Mouse (Mus musculus): Measurements from ENCODE around the gene Purb. TPM values are rescaled to one million over a fixed set of nuclear protein-coding genes. Genes with fewer than 3 reads are reported as not detected.
A peak's percentile ranks its signal among the peaks of the same experiment; 100 is the strongest.

Purb gene
- total and polyA plus RNA-seq, 3 experiments, result 19.3 to 45.2 (median 42.4) TPM

- H3K79me2 ChIP-seq (replicated peaks; ENCODE audit: control insufficient read depth, extremely low read depth, insufficient read depth, poor library complexity, severe bottlenecking), result peaks cover 30% of the 10 kb centered on the region
- H3K9me3 ChIP-seq (replicated peaks; ENCODE audit: low read length), result peaks cover 2% of the 10 kb centered on the region
- peaks cover 25 to 34% of the 10 kb centered on the region in 2 experiments for H3K36me3 ChIP-seq (replicated peaks in 1 of 2; ENCODE audit: control insufficient read depth in 1 of 2, insufficient read depth in 1 of 2, low read length in 1 of 2)
- dilution Hi-C loops (cut with MboI; ENCODE audit: extremely low pct_ligation_motif_present, extremely low pct_unique_long_range_greater_than_20kb, low sequenced_read_pairs), result no loop called here
- TF ChIP-seq ZMIZ1 (IDR thresholded peaks at IDR 0.05; ENCODE audit: low read depth, low read length) (no peak), NELFE (IDR thresholded peaks at IDR 0.05; ENCODE audit: low read depth, low read length) (0 out of 2 replicates have a peak, but pooled peaks have one; percentile 23)
- peak overlapping the region; percentile 53 for H3K27ac ChIP-seq (ENCODE audit: insufficient read depth, low read depth)
- peak overlapping the region in 1 of 3 experiments; percentile 7 for H3K4me3 ChIP-seq (replicated peaks in 1 of 3; ENCODE audit: low read depth in 2 of 3, low read length in 2 of 3, poor library complexity in 1 of 3)
- no peaks in the 10 kb centered on the region for H3K27me3 ChIP-seq (replicated peaks)
- peak overlapping the region; percentile 81 for H3K9ac ChIP-seq (ENCODE audit: insufficient read depth, low read depth)
- H3K4me2 ChIP-seq (ENCODE audit: insufficient read depth, low read depth, poor library complexity, severe bottlenecking), result peak overlapping the region; percentile 82
- no peak for DNase-seq (ENCODE audit: extremely low read depth)
- in situ Hi-C loops (cut with MboI; ENCODE audit: low pct_ligation_motif_present, low pct_unique_long_range_greater_than_20kb, low sequenced_read_pairs), result no loop called here
- H3K4me1 ChIP-seq (ENCODE audit: control insufficient read depth in 1 of 2, insufficient read depth in 2 of 2), result peaks cover 21 to 57% of the 10 kb centered on the region in 2 experiments
Observed at GRCm38 (mm10) chr11:6525241-6525640, 49.5 kb upstream of the Purb start.

DNA sequence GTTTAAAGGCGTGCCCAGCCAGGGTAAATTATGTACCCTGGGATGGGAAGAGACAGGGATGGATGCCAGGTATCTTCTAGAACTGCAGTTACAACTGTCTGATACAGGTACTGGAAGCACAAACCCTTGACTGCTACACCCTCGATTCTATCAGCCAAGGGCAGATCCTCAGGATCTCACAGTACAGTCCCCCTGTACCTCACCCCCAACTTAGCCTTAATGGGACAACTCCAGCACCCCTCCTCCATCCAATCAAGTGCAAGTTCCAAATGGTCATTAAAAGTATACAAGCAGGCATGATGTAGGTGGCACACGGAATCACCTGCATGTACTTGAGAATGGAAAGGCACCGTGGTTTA is 49.1 kb upstream of the Purb start:
- Histone ChIP-seq H3K9me3 (replicated peaks; ENCODE audit: low read length) (peaks cover 2% of the 10 kb centered on the region), H3K36me3 (replicated peaks in 1 of 2; ENCODE audit: control insufficient read depth in 1 of 2, insufficient read depth in 1 of 2, low read length in 1 of 2) (peaks cover 25 to 34% of the 10 kb centered on the region in 2 experiments), H3K4me3 (replicated peaks in 1 of 3; ENCODE audit: low read depth in 2 of 3, low read length in 2 of 3, poor library complexity in 1 of 3) (no peak overlapping the region), H3K4me1 (ENCODE audit: control insufficient read depth in 1 of 2, insufficient read depth in 2 of 2) (peaks cover 21 to 55% of the 10 kb centered on the region in 2 experiments), H3K27ac (ENCODE audit: insufficient read depth, low read depth) (peak overlapping the region; percentile 53), H3K4me2 (ENCODE audit: insufficient read depth, low read depth, poor library complexity, severe bottlenecking) (peak overlapping the region; percentile 82; the same call in 1 of the 2 replicates), H3K27me3 (replicated peaks) (no peaks in the 10 kb centered on the region), H3K79me2 (replicated peaks; ENCODE audit: control insufficient read depth, extremely low read depth, insufficient read depth, poor library complexity, severe bottlenecking) (peaks cover 34% of the 10 kb centered on the region), H3K9ac (ENCODE audit: insufficient read depth, low read depth) (no peak overlapping the region)
- in situ Hi-C loops (cut with MboI; ENCODE audit: low pct_ligation_motif_present, low pct_unique_long_range_greater_than_20kb, low sequenced_read_pairs), result no loop called here
- no peak for DNase-seq (ENCODE audit: extremely low read depth)
- dilution Hi-C loops (cut with MboI; ENCODE audit: extremely low pct_ligation_motif_present, extremely low pct_unique_long_range_greater_than_20kb, low sequenced_read_pairs), result no loop called here
- TF ChIP-seq POLR2AphosphoS2 (IDR thresholded peaks at IDR 0.05; ENCODE audit: low read depth, low read length) (peak; percentile 59), CHD2 (IDR thresholded peaks at IDR 0.05; ENCODE audit: low read length) (no peak), ZC3H11A (IDR thresholded peaks at IDR 0.05; ENCODE audit: low read depth, low read length) (no peak), TBP (conservative IDR thresholded peaks at IDR 0.05; ENCODE audit: low read depth, low read length) (no peak), CHD1 (IDR thresholded peaks at IDR 0.05; ENCODE audit: low read depth, low read length) (no peak), UBTF (IDR thresholded peaks at IDR 0.05; ENCODE audit: low read depth, low read length) (no peak), ELF1 (IDR thresholded peaks at IDR 0.05; ENCODE audit: low read depth, low read length) (no peak), ZMIZ1 (IDR thresholded peaks at IDR 0.05; ENCODE audit: low read depth, low read length) (peak; percentile 3; the same call in 1 of the 2 replicates), HCFC1 (IDR thresholded peaks at IDR 0.05; ENCODE audit: low read depth, low read length) (no peak), POLR2A (IDR thresholded peaks at IDR 0.05; ENCODE audit: low read depth, low read length) (peak; percentile 77), MEF2A (IDR thresholded peaks at IDR 0.05; ENCODE audit: borderline replicate concordance, low read depth, low read length) (no peak), MXI1 (IDR thresholded peaks at IDR 0.05; ENCODE audit: low read depth, low read length) (no peak), IRF4 (IDR thresholded peaks at IDR 0.05; ENCODE audit: low read depth, low read length) (no peak), NELFE (IDR thresholded peaks at IDR 0.05; ENCODE audit: low read depth, low read length) (no peak; the same call in 1 of the 2 replicates), USF1 (IDR thresholded peaks at IDR 0.05; ENCODE audit: low read depth, low read length) (no peak), ETS1 (conservative IDR thresholded peaks at IDR 0.05; ENCODE audit: low read depth, low read length) (no peak), CTCF (conservative IDR thresholded peaks at IDR 0.05 in 1 of 2, IDR thresholded peaks at IDR 0.05 in 1 of 2; ENCODE audit: low read depth in 2 of 2, low read length in 2 of 2) (no peak), SMC3 (IDR thresholded peaks at IDR 0.05; ENCODE audit: low read depth, low read length) (no peak), TCF12 (IDR thresholded peaks at IDR 0.05; ENCODE audit: low read depth, low read length) (no peak), GABPA (IDR thresholded peaks at IDR 0.05; ENCODE audit: insufficient replicate concordance, low read depth, low read length) (no peak), MYC (IDR thresholded peaks at IDR 0.05; ENCODE audit: low read depth, low read length) (0 out of 2 replicates have a peak, but pooled peaks have one; percentile 3), E2F4 (IDR thresholded peaks at IDR 0.05; ENCODE audit: insufficient replicate concordance, low read depth, low read length) (no peak), EP300 (IDR thresholded peaks at IDR 0.05; ENCODE audit: low read length) (no peak), JUND (conservative IDR thresholded peaks at IDR 0.05; ENCODE audit: low read depth, low read length) (no peak), SIN3A (IDR thresholded peaks at IDR 0.05; ENCODE audit: low read length) (no peak), PAX5 (IDR thresholded peaks at IDR 0.05; ENCODE audit: low read length) (no peak), ZKSCAN1 (IDR thresholded peaks at IDR 0.05; ENCODE audit: borderline replicate concordance, low read depth, low read length) (no peak), MAX (IDR thresholded peaks at IDR 0.05; ENCODE audit: low read length) (no peak; the same call in 1 of the 2 replicates), KAT2A (IDR thresholded peaks at IDR 0.05; ENCODE audit: insufficient replicate concordance, low read length) (0 out of 2 replicates have a peak, but pooled peaks have one; percentile 0), USF2 (conservative IDR thresholded peaks at IDR 0.05; ENCODE audit: low read depth, low read length) (no peak), MAFK (IDR thresholded peaks at IDR 0.05; ENCODE audit: insufficient replicate concordance, low read length) (no peak), RCOR1 (conservative IDR thresholded peaks at IDR 0.05; ENCODE audit: low read depth, low read length) (no peak; the same call in 1 of the 2 replicates), RAD21 (IDR thresholded peaks at IDR 0.05; ENCODE audit: low read depth, low read length) (no peak), NRF1 (IDR thresholded peaks at IDR 0.05; ENCODE audit: low read depth, low read length) (no peak)
